Mouse (Mus musculus): ENCODE data around the gene Stard9. TPM values are rescaled to one million over a fixed set of nuclear protein-coding genes. Genes with fewer than 3 reads are reported as not detected.
"Not testable (repeated sequence)": the region's sequence is repeated elsewhere in the genome, so short reads cannot be mapped to it uniquely, and the experiment has no call there.

Stard9 gene
- total RNA-seq, 2 experiments from 2014 or later, result 9.7 to 10.6 TPM

DNA sequence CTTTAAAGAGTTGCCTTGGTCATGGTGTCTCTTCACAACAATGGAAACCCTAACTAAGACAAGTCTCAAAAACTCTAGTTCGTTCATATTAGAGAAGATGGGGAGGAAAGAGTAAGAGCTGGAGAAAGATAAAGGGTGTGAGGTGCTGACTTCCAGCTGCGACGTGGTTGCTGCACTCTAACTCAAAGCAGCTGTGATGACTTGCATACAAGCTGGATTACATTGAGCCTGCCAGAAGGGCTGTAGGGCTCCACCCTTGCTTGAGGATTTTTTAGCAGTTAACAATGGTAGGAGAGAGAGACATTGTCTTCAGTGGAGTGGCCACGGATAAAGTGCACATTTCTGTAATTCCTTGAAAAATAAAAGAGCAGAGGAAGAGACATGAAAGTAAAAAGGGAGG lies 17.9 kb downstream of the Stard9 start:
- intact Hi-C loops (cut with DNase I), result no loop called here

DNA sequence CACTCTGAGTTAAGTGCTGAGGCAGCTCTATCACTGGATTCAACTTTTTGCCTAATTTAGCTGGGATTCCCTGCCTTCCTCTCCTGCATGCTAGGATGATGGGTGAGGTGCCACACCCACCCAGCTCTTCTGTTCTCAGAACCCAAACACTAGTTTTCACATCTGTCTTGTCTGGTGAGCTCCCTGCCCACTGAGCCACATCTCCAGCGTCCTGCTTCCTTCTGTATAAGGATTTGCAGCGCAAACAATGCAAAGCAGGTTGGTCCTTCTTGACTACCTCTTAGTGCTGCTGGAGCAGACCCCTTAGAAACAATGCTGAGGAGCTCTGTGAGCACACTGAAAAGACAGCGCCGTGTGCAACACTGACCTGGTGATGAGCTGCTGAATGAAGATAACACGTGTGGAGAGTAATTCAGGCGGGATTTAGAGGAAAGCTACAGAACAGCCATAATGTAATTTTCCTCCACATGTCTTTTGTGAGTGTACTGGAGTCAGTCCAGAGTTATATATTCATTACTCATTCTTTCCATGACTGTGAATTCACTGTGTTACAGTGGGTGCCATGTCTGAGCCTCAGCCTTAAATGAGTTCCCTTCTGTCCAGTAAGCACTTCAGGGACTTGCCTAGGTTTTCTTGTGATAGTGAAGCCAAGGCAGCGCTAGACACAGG lies 23.5 kb downstream of the Stard9 start:
- no peak for DNase-seq (ENCODE audit: extremely low spot score in 1 of 2, low spot score in 2 of 2)
- intact Hi-C loops (cut with DNase I), result loop anchor here (10.0 kb wide), 1 partner anchor 88 kb away; the partner anchor contains the start of genes Snap23 and Zfp106

More for the DNA sequence above, 17.9 kb downstream of the Stard9 start:
- DNase-seq (ENCODE audit: extremely low spot score in 1 of 2, low spot score in 2 of 2), result peak in 1 of 2 experiments; percentile 33

DNA sequence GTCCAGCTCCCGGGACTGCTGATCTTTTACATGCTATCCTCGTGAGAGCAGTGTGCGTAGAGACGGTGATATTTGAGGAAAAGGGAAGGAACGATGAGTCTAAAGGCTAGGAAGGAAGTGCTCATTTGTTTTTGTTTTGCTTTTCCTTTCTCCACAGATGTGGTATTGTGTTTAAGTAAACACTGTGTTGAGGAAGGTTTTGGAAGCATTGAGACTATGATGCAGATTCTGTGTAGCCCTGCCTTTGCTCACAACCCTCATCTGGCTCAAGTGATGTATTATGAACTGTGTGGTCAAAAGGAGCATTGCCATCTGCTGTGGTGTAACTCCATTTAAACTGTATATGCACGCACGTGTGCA lies 24.0 kb downstream of the Stard9 start:
- intact Hi-C loops (cut with DNase I), result loop anchor here (10.0 kb wide), 1 partner anchor 88 kb away; the partner anchor contains the start of genes Snap23 and Zfp106
- DNase-seq (ENCODE audit: extremely low spot score in 1 of 2, low spot score in 2 of 2), result no peak

DNA sequence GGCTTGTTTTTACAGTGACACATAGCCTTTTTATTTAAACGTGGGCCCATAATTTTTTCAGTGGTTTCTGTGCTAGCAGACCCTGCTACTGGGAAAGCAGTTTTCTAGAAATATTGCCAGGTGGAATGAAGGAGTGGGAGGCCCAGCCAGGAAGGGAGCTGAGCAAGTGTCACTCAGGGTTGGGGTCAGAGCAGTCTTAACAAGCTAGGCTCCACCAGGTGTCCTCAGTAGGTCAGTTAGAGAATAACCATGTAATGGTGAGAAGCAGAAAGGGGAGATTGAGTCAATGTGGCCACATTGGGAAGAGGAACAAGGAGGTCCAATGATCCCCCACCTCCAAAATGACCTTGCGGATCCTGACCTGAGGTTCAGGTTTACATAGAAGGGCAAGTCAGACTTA lies 25.8 kb downstream of the Stard9 start:
- intact Hi-C loops (cut with DNase I), result loop anchor here (10.0 kb wide), 1 partner anchor 90 kb away; the partner anchor contains the start of genes Snap23 and Zfp106
- DNase-seq (ENCODE audit: extremely low spot score in 1 of 2, low spot score in 2 of 2), result no peak

DNA sequence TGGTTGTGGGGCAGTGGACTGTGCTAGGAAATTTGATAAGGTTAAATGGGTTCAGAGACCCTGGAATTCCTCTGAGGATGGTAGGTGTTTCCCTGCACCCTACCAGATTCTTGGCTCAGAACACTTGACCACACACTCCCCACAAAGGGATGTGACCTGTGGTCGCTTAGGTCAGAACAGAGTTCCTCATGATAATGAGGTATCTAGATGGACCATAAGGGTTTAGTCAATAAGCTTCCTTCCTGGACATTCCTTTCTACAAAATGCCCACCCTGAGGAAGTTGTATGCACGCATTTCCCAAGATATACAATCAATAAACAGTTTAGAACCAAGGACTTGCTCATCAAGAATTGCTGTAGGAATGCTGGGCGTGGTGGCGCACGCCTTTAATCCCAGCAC lies 27.0 kb downstream of the Stard9 start:
- no peak for DNase-seq (ENCODE audit: extremely low spot score in 1 of 2, low spot score in 2 of 2)
- intact Hi-C loops (cut with DNase I), result loop anchor here (10.0 kb wide), 1 partner anchor 91 kb away; the partner anchor contains the start of genes Snap23 and Zfp106

DNA sequence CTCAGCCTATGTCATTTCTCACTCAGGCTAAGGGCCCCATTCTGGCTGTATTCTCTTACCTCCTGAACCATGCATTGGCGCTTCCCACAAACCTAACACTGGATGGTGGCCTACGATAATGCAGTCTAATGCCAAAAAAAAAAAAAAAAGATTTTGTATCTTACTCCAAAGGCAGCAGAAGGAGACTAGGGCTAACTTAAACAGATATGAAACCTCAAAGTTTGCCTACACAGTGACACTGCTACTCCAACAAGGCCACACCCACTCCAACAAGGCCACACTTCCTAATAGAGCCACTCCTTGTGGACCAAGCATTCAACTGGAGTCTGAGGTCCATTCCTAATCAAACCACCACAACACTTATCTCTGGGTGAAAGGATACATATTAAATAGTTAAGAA lies 27.8 kb downstream of the Stard9 start:
- no peak for DNase-seq (ENCODE audit: extremely low spot score in 1 of 2, low spot score in 2 of 2)
- intact Hi-C loops (cut with DNase I), result loop anchor here (10.0 kb wide), 1 partner anchor 92 kb away; the partner anchor contains the start of genes Snap23 and Zfp106

DNA sequence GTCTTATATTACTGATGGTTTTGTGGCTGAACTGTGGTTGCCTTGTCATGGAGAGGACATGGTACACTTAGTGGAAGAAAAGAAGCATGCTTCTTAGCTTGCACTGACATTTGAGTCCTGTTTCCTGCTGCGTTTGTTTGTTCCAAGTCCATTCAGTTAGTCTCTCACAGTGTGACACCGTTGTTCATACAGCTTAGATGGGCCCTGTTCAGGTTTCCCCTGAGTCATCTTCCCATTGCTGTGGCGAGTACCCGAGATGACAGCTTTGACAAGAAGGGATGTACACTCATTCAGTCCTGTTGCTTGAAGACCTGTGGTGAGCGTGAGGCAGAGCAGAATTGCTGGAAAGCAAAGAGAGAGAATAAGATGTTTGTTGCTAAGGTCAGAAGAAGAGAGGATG lies 29.6 kb downstream of the Stard9 start:
- DNase-seq (ENCODE audit: extremely low spot score in 1 of 2, low spot score in 2 of 2), result no peak
- intact Hi-C loops (cut with DNase I), result loop anchor here (10.0 kb wide), 1 partner anchor 94 kb away; the partner anchor contains the start of genes Snap23 and Zfp106

DNA sequence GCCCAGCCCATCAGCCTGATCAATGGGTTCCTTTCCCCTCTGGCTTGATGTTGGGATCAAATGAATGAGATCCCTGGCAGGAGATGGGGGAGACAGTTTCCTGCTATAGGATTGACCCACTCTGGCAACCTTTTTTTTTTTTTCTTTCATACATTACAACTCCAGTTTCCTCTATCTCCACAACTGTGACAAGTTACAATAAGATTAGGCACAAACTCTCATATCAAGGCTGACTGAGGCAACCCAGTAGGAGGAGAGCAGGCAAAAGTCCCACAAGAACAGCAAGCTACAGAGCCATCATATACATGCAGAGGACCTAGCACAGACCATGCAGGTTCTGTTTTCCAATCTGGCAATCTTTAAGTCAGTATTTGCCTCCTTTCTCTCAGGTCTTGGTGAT lies 30.4 kb downstream of the Stard9 start:
- DNase-seq (ENCODE audit: extremely low spot score in 1 of 2, low spot score in 2 of 2), result no peak
- intact Hi-C loops (cut with DNase I), result loop anchor here (10.0 kb wide), 1 partner anchor 95 kb away; the partner anchor contains the start of genes Snap23 and Zfp106

DNA sequence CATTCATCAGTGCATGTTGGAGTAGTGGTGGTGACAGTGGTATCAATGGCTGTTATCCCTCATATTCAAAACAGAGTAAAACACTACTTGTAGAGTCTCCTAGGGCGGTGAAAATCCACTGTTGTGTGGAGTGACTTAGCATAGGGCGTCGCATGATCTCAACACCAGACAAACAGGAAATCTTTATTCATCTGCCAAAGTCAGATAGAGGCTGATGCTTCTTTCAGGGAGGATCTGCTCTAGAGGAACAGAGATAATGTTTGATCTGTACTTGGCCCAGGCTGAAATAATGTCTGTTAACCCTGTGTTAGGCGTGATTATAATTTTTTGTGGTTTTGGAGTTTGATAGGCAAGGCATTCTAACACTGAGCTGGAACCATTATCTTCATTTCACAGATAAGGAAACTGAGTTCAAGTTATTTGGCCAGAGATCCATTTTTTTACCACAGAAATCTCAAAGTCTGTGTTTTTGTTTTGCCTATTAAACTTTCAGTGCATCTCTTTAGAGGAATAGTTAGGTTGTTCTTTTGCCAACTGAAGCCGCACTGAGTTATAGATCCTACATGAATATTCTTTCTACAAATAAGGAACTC lies 31.7 kb downstream of the Stard9 start:
- DNase-seq (ENCODE audit: extremely low spot score in 1 of 2, low spot score in 2 of 2), result no peak
- intact Hi-C loops (cut with DNase I), result no loop called here

DNA sequence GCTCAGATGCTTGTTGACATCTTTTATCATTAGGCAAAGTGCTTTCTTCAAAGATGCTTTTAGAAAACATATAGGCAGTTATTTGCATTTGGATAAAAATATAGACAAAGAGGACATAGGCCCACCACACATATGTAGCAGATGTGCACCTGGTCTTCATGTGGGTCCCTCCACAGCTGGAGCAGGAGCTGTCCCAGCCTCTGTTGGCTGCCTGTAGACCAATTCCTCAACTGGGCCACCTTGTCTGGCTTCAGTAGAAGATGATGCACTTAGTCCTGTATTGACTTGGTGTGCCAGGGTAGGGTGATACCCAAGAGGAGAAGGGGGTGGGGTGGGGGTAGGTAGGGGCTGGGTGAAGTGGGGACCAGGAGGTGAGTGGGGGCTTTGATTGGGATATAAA lies 33.8 kb downstream of the Stard9 start:
- DNase-seq (ENCODE audit: extremely low spot score in 1 of 2, low spot score in 2 of 2), result no peak
- intact Hi-C loops (cut with DNase I), result no loop called here

DNA sequence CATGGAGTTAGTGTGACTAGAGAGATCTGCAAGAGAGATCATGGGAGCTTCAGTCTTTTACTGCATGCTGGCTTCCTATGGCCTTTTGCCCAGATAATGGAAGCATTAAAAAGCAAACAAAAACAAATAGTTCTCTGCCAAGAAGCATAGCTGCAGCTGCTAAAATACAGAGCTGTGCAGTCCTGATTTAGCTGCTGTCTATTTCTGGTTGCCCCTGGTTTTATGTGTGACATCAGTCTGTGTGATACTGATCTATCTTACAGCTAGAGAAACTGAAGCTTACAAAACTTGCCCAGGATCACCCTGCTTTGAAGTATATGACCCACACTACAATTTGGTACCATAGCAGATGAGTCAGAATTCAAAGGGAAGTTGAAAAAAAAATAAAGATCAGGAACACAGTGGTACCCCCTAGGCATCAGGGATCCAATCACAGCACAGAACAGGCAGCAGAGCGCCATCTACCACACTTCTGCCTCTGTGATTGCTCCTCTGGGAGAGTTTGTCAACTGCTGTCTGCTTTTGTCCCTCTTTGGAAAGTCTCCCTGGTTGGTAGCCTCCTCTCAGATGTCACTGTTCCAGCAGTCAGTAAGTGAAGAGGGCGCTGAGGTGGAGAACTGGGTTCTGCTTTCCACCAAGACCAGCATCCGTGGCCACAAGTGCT lies 34.7 kb downstream of the Stard9 start:
- DNase-seq (ENCODE audit: extremely low spot score in 1 of 2, low spot score in 2 of 2), result no peak
- intact Hi-C loops (cut with DNase I), result no loop called here

DNA sequence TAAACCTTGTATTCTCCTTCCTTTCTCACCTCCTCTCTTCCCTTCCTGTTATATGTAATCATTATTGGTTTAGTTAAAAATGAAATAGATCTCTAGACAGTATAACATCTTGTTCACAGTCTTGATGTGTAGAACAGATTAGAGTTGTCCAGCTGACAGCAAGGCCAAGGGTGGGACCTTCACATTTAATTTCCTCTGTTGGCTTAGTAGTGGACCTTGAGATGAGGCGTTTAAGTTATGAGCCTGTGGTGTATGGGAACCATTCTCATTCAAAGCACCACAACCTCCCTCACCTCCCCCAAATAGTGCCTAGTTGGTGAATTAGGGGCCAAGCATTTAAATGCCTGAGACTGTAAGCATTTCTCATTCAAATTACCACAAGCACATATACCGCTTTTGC lies 38.5 kb downstream of the Stard9 start:
- intact Hi-C loops (cut with DNase I), result loop anchor here (5.0 kb wide), 2 partner anchors 40 to 190 kb away; partner anchors contain the start of gene Stard9

DNA sequence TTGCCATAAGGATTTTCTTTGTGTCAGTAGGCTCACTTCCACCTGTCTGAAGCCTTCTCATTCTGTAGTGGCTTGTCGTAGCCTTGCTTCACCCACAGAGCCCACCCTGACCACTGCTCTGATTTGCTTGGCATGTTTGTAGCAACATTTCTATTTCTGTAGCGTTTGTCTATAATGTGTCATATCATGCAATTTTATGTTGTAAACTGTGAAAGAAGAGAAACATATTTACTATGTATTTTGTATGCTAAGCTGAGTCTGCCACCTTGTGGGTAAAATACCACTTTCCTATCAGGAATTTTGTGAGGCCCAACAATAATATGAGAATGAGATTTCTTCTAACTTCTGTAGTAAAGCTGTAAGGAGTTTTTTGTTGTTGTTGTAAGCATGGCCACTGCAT lies 41.3 kb downstream of the Stard9 start:
- peak in 1 of 2 experiments; percentile 13 for DNase-seq (ENCODE audit: extremely low spot score in 1 of 2, low spot score in 2 of 2)
- intact Hi-C loops (cut with DNase I), result no loop called here

More for the DNA sequence above, 38.5 kb downstream of the Stard9 start:
- DNase-seq (ENCODE audit: extremely low spot score in 1 of 2, low spot score in 2 of 2), result no peak

DNA sequence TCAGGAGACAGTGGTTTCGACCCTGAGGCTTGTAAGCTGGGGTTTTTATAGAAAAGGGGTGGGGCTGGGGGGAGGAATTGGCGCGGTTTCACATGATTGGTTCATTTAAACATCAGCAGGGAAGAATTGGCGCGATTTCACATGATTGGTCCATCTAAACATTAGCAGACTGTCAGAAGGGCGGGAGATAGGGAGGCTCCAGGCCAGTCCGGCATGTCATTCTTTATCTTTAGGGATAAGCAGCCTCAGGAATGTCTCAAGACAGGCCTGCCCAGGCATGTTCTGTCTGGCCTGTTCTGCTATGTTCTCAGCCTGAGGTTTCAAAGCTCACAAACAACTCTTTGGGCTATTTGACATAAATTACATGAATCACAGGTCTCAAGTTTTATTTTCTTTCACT lies 52.2 kb downstream of the Stard9 start:
- intact Hi-C loops (cut with DNase I); DNase-seq (ENCODE audit: extremely low spot score in 1 of 2, low spot score in 2 of 2): not testable (repeated sequence)

DNA sequence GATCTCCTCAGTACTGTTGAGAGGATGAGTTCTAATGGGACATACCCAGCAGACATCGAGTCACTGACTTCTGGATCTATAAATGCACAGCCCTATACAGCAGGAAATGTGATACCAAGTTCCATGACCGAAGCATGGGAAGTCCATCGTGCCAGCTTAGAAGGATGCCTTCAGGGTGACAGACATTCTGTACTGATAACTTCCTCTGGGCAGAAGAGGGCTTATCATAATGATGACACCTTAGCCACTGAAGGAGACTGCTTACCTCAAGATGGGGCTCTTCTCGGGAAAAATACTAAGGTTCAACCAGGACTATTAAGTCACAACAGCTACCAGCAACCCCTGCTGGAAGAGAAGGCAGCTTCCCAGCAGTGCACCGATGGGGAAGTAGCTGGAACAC lies 68.8 kb downstream of the Stard9 start:
- intact Hi-C loops (cut with DNase I), result no loop called here
- DNase-seq (ENCODE audit: extremely low spot score in 1 of 2, low spot score in 2 of 2), result no peak

DNA sequence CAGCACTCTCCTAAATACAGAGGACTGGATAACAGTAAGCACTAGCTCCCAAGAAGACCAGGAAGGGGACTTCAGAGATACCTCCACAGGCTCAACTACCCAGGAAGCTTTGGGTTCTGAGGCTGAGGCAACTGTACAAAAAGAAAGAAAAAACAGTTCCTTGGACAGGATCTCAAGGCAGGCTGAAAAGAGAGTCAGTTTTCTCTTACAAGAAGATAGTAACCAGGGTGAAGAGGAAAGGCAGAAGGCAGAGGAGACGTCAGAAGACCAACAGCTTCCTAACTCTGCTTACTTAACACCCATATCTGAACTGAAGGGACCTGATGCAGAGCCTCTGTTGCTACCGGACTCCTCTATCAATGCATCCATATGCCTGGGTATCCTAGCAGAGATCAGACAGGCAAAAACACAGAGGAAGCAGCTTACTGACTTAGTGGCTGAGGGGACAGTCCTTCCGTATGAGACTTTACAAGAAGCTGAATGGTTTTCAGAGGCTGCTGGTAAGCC lies 71.5 kb downstream of the Stard9 start:
- intact Hi-C loops (cut with DNase I), result no loop called here
- DNase-seq (ENCODE audit: extremely low spot score in 1 of 2, low spot score in 2 of 2), result no peak

DNA sequence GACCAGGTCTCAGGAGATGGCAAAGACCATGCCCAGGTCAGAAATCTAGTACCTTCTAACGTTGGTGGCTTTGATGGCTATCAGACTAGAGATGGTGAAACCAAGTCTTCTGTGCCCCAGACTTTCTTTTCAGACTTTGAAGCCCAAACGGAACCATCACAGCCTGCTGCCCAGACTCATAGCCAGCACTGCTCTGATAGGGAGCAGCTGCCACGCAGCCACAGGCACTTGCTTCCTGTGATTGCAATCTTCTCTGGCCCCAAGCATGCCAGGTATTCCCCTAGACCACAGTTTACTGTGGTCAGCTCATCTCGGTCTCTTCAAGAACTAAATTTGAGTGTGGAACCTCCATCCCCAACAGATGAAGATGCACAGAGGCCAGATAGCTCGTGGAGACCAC lies 73.8 kb downstream of the Stard9 start:
- intact Hi-C loops (cut with DNase I), result no loop called here
- DNase-seq (ENCODE audit: extremely low spot score in 1 of 2, low spot score in 2 of 2), result no peak

DNA sequence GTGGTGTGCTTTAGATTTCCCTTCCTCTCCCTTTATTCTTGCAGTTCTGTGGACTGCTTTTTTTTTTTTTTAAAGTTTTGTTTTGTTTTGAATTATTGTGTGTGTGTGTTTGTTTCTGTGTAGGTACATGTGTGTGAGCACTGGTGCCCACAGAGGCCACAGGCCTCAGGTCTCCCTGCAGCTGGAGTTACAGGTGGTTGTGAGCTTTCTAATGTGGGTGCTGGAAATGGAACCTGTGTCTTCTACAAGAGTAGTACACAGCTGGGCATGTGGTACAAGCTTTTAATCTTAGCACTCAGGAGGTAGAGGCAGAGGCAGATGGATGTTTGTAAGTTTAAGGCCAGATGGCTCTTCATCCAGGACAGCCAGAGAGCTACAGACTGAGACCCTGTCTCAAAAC lies 78.1 kb downstream of the Stard9 start:
- no peak for DNase-seq (ENCODE audit: extremely low spot score in 1 of 2, low spot score in 2 of 2)

DNA sequence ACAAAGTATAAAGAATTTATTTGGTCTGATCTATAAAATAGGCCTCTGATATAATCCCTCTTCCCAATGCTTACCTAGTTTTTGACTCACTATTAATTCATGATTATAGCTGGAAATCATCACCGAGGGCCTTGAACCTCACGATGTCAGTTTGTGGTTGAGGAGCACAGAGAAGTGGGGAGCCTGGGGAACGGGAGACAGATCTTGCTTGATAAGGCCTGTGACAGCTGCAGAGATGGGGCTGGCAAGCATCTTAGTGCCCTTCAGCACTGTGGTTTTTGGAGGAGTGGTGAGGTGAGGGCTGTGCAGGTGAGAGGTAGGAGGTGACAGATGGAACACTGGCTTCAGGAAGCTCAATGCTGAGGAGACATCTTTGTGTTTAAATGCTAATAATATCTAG lies 81.2 kb downstream of the Stard9 start:
- no peak for DNase-seq (ENCODE audit: extremely low spot score in 1 of 2, low spot score in 2 of 2)
- intact Hi-C loops (cut with DNase I), result no loop called here

More for the DNA sequence above, 78.1 kb downstream of the Stard9 start:
- intact Hi-C loops (cut with DNase I), result no loop called here

Measured in left cerebral cortex, postnatal 10 days (tissue).